Mouse (Mus musculus) liver, postnatal 0 days (tissue): ENCODE data around the gene Pold1. TPM values are rescaled to one million over a fixed set of nuclear protein-coding genes. Genes with fewer than 3 reads are reported as not detected.

Source experiments
- ATAC-seq: fragments of 200-750 bp; cut with Nextera tagmentation; 2 replicates; pipeline ENCODE4 v1.8.0; 2017; ENCODE audit warnings: mild to moderate bottlenecking, moderate library complexity
- DNase-seq: peaks from one replicate; pipeline ENCODE4 v3.0.0-alpha.2; 2016
- H3K27ac ChIP-seq: fragments of 300-500 bp; sonication (generic); 2 replicates; pipeline ENCODE4 v1.5.1; 2014; ENCODE audit warnings: antibody characterized with exemption, moderate library complexity, mild to moderate bottlenecking, low read depth
- H3K27me3 ChIP-seq: fragments of 300-500 bp; sonication (generic); 2 replicates; pipeline ENCODE4 v1.6.1; 2014; ENCODE audit warnings: low read length, control low read depth, mixed read lengths; ENCODE audit not compliant: insufficient read depth
- H3K36me3 ChIP-seq: fragments of 300-500 bp; sonication (generic); replicated peaks from 2 replicates; pipeline ENCODE4 v1.6.1; 2014; ENCODE audit warnings: mild to moderate bottlenecking, control low read depth, low read length, moderate library complexity, mixed read lengths; ENCODE audit not compliant: insufficient read depth
- H3K4me1 ChIP-seq: fragments of 300-500 bp; sonication (generic); 2 replicates; pipeline ENCODE4 v1.6.1; 2014; ENCODE audit warnings: antibody characterized with exemption, mild to moderate bottlenecking, control low read depth; ENCODE audit not compliant: insufficient read depth
- H3K4me2 ChIP-seq: fragments of 300-500 bp; sonication (generic); 2 replicates; pipeline ENCODE4 v1.6.1; 2014; ENCODE audit warnings: low read depth, mild to moderate bottlenecking, low read length, moderate library complexity, mixed read lengths
- H3K4me3 ChIP-seq: fragments of 300-500 bp; sonication (generic); 2 replicates; pipeline ENCODE4 v1.5.1; 2014; ENCODE audit warnings: low read depth, low read length
- H3K9ac ChIP-seq: fragments of 300-500 bp; sonication (generic); replicated peaks from 2 replicates; pipeline ENCODE4 v1.6.1; 2014; ENCODE audit warnings: mild to moderate bottlenecking, moderate library complexity
- H3K9me3 ChIP-seq: fragments of 300-500 bp; sonication (generic); 2 replicates; pipeline ENCODE4 v1.6.1; 2016; ENCODE audit warnings: mild to moderate bottlenecking, control low read depth, low read length, mixed read lengths
- CTCF ChIP-seq: sonication (generic); IDR thresholded peaks from 2 replicates; pipeline ENCODE4 v1.5.1; 2016; ENCODE audit warnings: antibody characterized with exemption, low read depth
- EP300 ChIP-seq: IDR thresholded peaks from 2 replicates; pipeline ENCODE4 v1.6.1; 2016; ENCODE audit warnings: antibody characterized with exemption, low read depth, mild to moderate bottlenecking
- WGBS: fragments of 180-500 bp; shearing (Covaris S2); extraction: QIAGEN DNeasy Blood & Tissue Kit; methylation state at CpG from one replicate; pipeline ENCODE4 v1.1.7; 2014; ENCODE audit not compliant: insufficient replicate concordance; 5-methylcytosine and 5-hydroxymethylcytosine counted together
- microRNA-seq: library from miRNA; unstranded; fragments of <30 nt; microRNA quantifications from one replicate; pipeline ENCODE4, GENCODE M21; 2016
- polyA plus RNA-seq: library from polyadenylated mRNA; unstranded; fragments of >200 nt; fragmentation: Nextera tagmentation; extraction: Ambion mirVana; gene quantifications from 2 replicates; pipeline ENCODE4 v1.2.1, GENCODE M21; 2015

Pold1 gene
- polyA plus RNA-seq, 1 experiment from 2014 or later, result 25.1 TPM

DNA sequence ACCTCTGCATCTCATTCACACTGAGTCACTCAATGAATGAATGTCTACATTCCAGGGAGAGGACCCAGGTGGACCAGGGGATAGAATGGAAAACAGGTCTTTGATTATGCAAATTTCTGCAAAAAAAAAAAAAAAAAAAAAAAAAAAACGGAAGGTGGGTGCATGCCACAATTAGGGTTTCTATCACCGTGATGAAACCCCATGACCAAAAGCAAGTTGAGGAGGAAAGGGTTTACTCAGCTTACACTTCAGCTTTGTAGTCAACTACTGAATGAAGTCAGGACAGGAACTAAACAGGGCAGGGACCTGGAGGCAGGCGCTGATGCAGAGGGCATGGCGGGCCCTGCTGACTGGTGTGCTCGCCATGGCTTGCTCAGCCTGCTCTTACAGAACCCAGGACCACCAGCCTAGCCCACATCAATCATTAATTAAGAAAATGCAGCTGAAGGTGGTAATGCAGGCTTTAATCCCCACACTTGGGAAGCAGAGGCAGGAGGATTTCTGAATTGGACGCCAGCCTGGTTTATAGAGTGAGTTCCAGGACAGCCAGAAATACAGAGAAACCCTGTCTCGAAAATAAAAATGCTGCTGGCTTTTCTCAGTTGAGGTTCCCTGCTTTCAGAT is 63.0 kb downstream of the Pold1 start:
- DNase-seq, result peak; percentile 11
- Histone ChIP-seq H3K27me3 (peaks cover 3% of the 10 kb centered on the region; the same call in 1 of the 2 replicates), H3K4me2 (no peak overlapping the region), H3K9ac (no peak overlapping the region), H3K4me3 (no peak overlapping the region), H3K9me3 (no peaks in the 10 kb centered on the region), H3K27ac (no peak overlapping the region), H3K4me1 (peaks cover 6% of the 10 kb centered on the region), H3K36me3 (peaks cover 5% of the 10 kb centered on the region; the same call in 1 of the 2 replicates)
- WGBS, result 71% methylated on average over 7 of the region's 7 CpGs
- no peak for ATAC-seq
- no peak for TF ChIP-seq CTCF
- no peak for TF ChIP-seq EP300

DNA sequence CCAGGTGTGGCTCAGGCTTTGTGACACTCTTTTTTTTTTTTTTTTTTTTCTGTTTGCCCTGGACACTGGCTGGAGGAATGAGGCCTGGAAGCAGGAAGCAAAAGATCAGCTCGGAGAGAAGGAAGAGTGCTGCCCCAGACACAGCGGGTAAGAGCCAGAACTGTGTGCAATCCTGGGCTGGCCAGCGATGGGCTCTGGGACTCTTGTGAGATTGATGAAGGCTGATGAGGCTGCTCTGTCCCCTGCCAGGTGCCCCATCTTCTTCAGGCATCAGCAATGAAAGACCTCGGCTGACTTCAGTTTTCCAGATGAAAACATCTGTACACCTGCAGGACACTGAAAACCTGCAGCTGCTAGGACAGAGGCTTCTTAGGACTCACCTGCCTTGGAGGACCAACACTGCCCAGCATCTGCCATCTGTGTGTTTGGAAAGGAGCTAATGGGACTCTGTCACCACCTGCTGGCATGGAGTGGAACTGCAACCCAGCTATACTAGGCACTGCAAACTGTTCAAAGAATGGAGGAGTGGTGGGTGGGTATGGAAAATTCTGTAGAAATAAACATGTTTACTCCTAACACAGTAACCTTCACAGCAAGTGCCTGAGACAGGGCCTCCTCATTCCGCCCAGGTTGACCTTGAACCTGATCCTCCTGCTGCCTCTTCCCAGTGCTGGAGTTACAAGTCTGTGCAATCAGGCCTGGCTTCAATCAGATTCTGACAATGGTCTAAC is 63.6 kb downstream of the Pold1 start:
- peaks cover 6% of the 10 kb centered on the region for H3K4me1 ChIP-seq
- 0 out of 2 replicates have a peak, but pooled peaks cover 2% of the 10 kb centered on the region for H3K36me3 ChIP-seq
- no peak for TF ChIP-seq EP300
- TF ChIP-seq CTCF, result peak; percentile 99
- H3K27me3 ChIP-seq, result peaks cover 7% of the 10 kb centered on the region; the same call in 1 of the 2 replicates
- DNase-seq, result peak; percentile 86
- H3K9me3 ChIP-seq, result no peaks in the 10 kb centered on the region
- H3K4me3 ChIP-seq, result no peak overlapping the region
- H3K27ac ChIP-seq, result no peak overlapping the region
- WGBS, result 37% methylated on average over 5 of the region's 5 CpGs
- no peak overlapping the region for H3K4me2 ChIP-seq
- ATAC-seq, result peak; percentile 46
- H3K9ac ChIP-seq, result no peak overlapping the region

DNA sequence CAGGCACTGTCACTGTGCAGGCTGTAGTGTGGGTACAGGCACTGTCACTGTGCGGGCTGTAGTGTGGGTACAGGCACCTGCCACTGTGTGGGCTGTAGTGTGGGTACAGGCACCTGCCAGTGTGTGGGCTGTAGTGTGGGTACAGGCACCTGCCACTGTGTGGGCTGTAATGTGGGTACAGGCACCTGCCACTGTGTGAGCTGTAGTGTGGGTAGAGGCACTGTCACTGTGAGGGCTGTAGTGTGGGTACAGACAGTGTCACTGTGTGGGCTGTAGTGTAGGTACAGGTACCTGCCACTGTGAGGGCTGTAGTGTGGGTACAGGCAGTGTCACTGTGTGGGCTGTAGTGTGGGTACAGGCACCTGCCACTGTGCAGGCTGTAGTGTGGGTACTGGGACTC is 64.5 kb downstream of the Pold1 start:
- 0 out of 2 replicates have a peak, but pooled peaks cover 2% of the 10 kb centered on the region for H3K36me3 ChIP-seq
- no peak overlapping the region for H3K27ac ChIP-seq
- H3K4me3 ChIP-seq, result no peak overlapping the region
- peaks cover 7% of the 10 kb centered on the region; the same call in 1 of the 2 replicates for H3K27me3 ChIP-seq
- no peak for DNase-seq
- WGBS, result 92% methylated on average over 1 of the region's 1 CpGs
- no peak for ATAC-seq
- H3K9me3 ChIP-seq, result no peaks in the 10 kb centered on the region
- no peak overlapping the region for H3K9ac ChIP-seq
- no peak overlapping the region for H3K4me2 ChIP-seq
- no peak for TF ChIP-seq EP300
- no peak for TF ChIP-seq CTCF
- peaks cover 6% of the 10 kb centered on the region for H3K4me1 ChIP-seq

DNA sequence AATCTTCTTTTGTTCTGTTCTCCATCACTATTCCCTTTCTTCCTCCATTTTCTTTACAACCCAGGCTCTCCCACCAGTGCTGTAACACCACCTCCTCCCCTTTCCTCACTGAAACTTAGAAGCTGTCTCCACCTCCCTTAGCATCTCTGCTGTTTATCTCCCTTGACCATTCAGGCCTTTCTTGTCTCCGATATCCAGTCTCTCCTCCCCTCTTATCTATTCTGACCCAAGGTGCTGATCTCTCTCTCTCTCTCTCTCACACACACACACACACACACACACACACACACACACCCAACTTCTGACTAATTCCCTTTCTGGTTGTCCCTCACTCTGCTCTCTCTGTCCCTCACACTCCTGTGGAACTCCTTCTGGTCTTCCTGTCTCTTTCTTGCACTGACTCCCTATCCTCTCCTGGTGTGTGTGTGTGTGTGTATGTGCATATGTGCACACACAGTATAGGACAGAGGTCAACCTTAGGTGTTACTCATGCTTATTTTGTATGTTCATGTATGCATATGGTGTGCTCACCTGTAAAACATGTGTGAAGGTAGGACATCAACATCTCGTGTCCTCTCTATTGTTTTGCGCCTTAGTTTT is 65.7 kb downstream of the Pold1 start:
- Histone ChIP-seq H3K4me2 (peak overlapping the region; percentile 59), H3K9me3 (no peaks in the 10 kb centered on the region), H3K4me1 (peaks cover 6% of the 10 kb centered on the region), H3K27ac (peak overlapping the region; percentile 55; the same call in 1 of the 2 replicates), H3K4me3 (no peak overlapping the region), H3K36me3 (no peaks in the 10 kb centered on the region), H3K9ac (peak overlapping the region; percentile 37; the same call in 1 of the 2 replicates), H3K27me3 (peaks cover 15% of the 10 kb centered on the region; the same call in 1 of the 2 replicates)
- TF ChIP-seq CTCF (no peak), EP300 (peak; percentile 96)
- ATAC-seq (peak; percentile 91), DNase-seq (no peak)
- 49% methylated on average over 3 of the region's 3 CpGs for WGBS

Small RNA genes within 50 kb of the gene (microRNA-seq; reads per million reads assigned to microRNA genes)
- gene Mir7053, result not detected

Other genes starting within 250 kb of the Pold1 start
- gene Clec11a, start 241.9 kb downstream of the Pold1 start, polyA plus RNA-seq, result 1.6 and 1.8 TPM in 2 replicates
- not detected in 2 replicates for gene Shank1, start 238.6 kb downstream of the Pold1 start, polyA plus RNA-seq
- gene Syt3, start 164.7 kb downstream of the Pold1 start, polyA plus RNA-seq, result 0.04 TPM in 1 of 2 replicates, not detected in the other
- 0.15 and 0.18 TPM in 2 replicates for gene 1700008O03Rik, start 163.0 kb downstream of the Pold1 start, polyA plus RNA-seq
- not detected in 2 replicates for gene Lrrc4b, start 119.8 kb downstream of the Pold1 start, polyA plus RNA-seq
- 38.9 and 44.3 TPM in 2 replicates for gene Aspdh, start 83.5 kb downstream of the Pold1 start, polyA plus RNA-seq
- gene Josd2, start 80.9 kb downstream of the Pold1 start, polyA plus RNA-seq, result 59.7 and 63.1 TPM in 2 replicates
- gene Emc10, start 52.3 kb downstream of the Pold1 start, polyA plus RNA-seq, result 32.4 and 35.9 TPM in 2 replicates
- gene Fam71e1, start 52.3 kb downstream of the Pold1 start, polyA plus RNA-seq, result 3.3 and 4.1 TPM in 2 replicates
- 0.35 and 2.7 TPM in 2 replicates for gene Mybpc2, start 24.2 kb downstream of the Pold1 start, polyA plus RNA-seq
- gene Spib, start 16.8 kb downstream of the Pold1 start, polyA plus RNA-seq, result 9.5 and 10.1 TPM in 2 replicates
- 33.6 and 33.9 TPM in 2 replicates for gene Nr1h2, start 5.1 kb upstream of the Pold1 start, polyA plus RNA-seq
- 17.0 and 17.8 TPM in 2 replicates for gene Napsa, start 23.5 kb upstream of the Pold1 start, polyA plus RNA-seq
- 0.13 and 0.20 TPM in 2 replicates for gene Kcnc3, start 41.8 kb upstream of the Pold1 start, polyA plus RNA-seq
- 1.5 and 2.1 TPM in 2 replicates for gene Myh14, start 122.0 kb upstream of the Pold1 start, polyA plus RNA-seq
- gene Izumo2, start 159.9 kb upstream of the Pold1 start, polyA plus RNA-seq, result not detected in 2 replicates
- 19.1 and 19.3 TPM in 2 replicates for gene Vrk3, start 199.6 kb upstream of the Pold1 start, polyA plus RNA-seq
- gene Zfp473, start 202.2 kb upstream of the Pold1 start, polyA plus RNA-seq, result 0.14 and 0.24 TPM in 2 replicates